Mouse (Mus musculus) cerebellum, postnatal 14 days (tissue): Measurements from ENCODE around the gene Thada.

Experiments used
- DNase-seq, 2 experiments: peaks; one replicate each; pipeline ENCODE4 v3.0.0; 2021; ENCODE audit warnings: mixed read lengths in 2 of 2

Gene Thada

GRCm38 (mm10) chr17:84156748-84157742 lies 309.0 kb downstream of the Thada start:
- DNase-seq, result no peak

- DNase-seq, result no peak
Measured at GRCm38 (mm10) chr17:84156227-84156573, 309.8 kb downstream of the Thada start.

GRCm38 (mm10) chr17:84155516-84156226 lies 310.3 kb downstream of the Thada start:
- no peak for DNase-seq

GRCm38 (mm10) chr17:84155029-84155338 lies 311.0 kb downstream of the Thada start:
- no peak for DNase-seq

- DNase-seq, result no peak
Measured at GRCm38 (mm10) chr17:84154302-84155028, 311.5 kb downstream of the Thada start.

- DNase-seq, result no peak
Measured at GRCm38 (mm10) chr17:84152976-84153786, 312.8 kb downstream of the Thada start.

- no peak for DNase-seq
Measured at GRCm38 (mm10) chr17:84152206-84152975, 313.6 kb downstream of the Thada start.

- DNase-seq, result no peak
Measured at GRCm38 (mm10) chr17:84151306-84151705, 314.7 kb downstream of the Thada start.

- DNase-seq, result no peak
Measured at GRCm38 (mm10) chr17:84150291-84150690, 315.7 kb downstream of the Thada start.

- no peak for DNase-seq
Measured at GRCm38 (mm10) chr17:84149566-84149965, 316.4 kb downstream of the Thada start.

GRCm38 (mm10) chr17:84148499-84149484 lies 317.2 kb downstream of the Thada start:
- DNase-seq, result peak; percentile 49 to 58

- DNase-seq, result no peak
Measured at GRCm38 (mm10) chr17:84147183-84148108, 318.6 kb downstream of the Thada start.

GRCm38 (mm10) chr17:84146458-84147182 lies 319.4 kb downstream of the Thada start:
- no peak for DNase-seq

GRCm38 (mm10) chr17:84145826-84146287 lies 320.1 kb downstream of the Thada start:
- DNase-seq, result no peak

- no peak for DNase-seq
Measured at GRCm38 (mm10) chr17:84144762-84145599, 321.0 kb downstream of the Thada start.

GRCm38 (mm10) chr17:84144130-84144529 lies 321.9 kb downstream of the Thada start:
- no peak for DNase-seq

- no peak for DNase-seq
Measured at GRCm38 (mm10) chr17:84143219-84143844, 322.7 kb downstream of the Thada start.
